Mouse (Mus musculus) cerebellum, adult 9-11 months (tissue): ENCODE measurements around the gene Ankrd60.
A peak's percentile ranks its signal among the peaks of the same experiment; 100 is the strongest.

Experiments used
- DNase-seq: peaks from one replicate; pipeline ENCODE4 v3.0.0; 2022

Gene Ankrd60

DNA sequence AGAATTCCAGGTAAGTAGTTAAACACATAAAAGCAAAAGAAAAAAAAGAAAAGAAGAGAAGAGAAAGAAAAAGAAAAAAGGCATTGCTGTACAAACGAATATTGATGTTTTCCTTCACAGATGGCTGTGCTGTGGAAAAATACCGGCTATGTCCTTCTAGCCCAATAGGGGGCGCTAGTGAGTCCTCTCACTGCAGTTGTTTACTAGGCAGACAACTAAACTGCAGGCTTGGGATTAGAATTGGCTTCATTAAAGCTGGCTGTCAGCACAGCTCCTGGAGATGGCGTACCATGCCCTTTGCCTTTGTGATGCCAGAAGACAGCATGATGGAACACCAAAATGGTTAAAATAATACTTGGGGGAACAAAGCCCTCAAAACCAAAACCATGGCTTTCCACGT lies 5.3 kb upstream of the Ankrd60 start:
- no peak for DNase-seq

DNA sequence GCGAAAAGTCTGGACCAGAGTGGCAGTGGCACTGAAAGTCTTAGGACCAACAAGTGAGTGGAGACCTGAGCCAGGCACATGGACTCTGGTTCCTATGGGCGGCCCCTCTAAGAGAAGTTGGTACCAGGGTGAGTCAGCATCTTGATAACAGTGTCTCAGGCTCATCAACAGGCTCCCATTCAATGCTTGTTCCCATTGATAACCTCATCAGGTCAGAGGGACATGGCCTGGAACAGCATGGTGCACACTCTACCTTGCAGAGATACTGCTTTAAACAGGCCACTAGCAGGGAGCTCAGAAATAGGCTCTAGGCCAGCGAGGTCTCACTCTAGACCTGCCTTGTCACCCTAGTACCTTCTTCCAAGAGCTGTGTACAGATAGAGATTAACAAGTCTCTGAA lies 4.7 kb upstream of the Ankrd60 start:
- DNase-seq, result no peak

DNA sequence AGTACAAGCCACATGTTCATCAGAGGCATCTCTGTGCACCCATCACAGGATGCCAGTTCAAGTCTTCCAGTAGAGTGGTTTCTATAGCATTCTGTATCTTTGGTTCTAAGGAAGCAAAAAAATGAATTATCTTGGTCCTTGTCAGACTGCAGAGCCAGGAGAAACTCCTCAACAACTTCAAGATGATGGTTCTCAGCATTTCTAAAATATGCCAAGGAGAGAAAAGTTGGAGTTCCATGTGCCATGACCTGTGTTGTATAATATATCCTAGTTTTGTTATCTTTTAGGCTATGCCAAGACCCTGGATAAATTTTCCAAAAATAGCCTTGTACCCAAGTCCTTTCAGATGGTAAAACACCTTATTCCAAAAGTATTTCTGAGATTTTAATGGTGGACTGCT lies 2.9 kb upstream of the Ankrd60 start:
- DNase-seq, result no peak

DNA sequence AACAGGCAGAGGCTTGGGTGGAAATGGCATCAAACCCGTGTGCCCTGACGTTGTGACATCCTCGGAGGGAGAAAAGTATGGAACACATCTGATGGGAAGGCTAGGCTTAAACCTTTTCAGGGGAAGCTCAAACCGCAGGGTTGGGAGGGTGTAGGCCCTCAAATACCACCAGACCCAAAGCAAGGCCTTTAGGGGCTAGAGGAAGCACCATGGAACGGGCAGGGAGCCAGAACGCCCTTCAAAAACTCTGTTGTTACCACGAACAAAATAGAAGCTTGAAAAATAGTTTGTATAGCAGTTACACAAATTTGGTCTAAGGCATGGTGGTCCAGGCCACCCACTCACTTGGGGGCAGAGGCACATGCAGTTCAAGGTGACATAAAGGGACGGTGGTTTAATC lies 430 bp upstream of the Ankrd60 start:
- no peak for DNase-seq

DNA sequence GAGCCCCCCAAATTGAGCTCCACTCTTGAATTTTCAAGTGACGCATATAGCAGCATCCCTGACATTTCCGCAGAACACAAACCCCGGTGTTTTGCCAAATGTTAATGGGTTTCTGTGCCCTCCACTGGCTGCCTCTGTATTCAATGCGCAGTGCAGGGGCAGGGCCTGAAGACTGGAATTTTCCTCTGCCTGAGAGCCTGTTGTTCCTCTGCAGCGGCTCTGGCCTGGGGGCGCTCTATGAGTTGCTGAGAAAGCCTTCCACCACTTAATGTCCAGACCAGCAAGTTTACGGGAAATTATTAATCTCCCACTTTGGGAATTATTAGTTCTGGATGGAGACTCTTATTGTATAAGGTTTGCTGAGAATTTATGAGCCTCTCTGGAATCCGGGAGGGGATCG lies 14.0 kb downstream of the Ankrd60 start:
- DNase-seq, result no peak

DNA sequence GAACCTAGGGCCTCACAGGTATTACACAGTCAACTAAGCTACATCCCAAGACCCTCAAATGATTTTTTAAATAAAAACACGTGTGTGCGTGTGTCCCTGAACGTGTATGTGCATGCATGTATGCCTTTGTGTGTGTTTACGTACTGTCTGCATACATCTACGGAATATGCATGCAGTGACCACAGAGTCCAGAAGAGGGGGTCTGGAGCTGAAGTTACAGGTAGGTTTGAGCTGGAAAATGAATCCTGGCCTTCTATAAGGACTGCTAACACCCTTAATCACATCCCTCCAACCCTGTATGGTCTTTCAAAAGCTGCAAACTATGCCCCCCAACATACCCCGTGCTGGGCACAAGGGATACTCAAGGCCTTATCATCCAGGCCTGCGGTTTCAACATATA lies 14.8 kb downstream of the Ankrd60 start:
- DNase-seq, result no peak

DNA sequence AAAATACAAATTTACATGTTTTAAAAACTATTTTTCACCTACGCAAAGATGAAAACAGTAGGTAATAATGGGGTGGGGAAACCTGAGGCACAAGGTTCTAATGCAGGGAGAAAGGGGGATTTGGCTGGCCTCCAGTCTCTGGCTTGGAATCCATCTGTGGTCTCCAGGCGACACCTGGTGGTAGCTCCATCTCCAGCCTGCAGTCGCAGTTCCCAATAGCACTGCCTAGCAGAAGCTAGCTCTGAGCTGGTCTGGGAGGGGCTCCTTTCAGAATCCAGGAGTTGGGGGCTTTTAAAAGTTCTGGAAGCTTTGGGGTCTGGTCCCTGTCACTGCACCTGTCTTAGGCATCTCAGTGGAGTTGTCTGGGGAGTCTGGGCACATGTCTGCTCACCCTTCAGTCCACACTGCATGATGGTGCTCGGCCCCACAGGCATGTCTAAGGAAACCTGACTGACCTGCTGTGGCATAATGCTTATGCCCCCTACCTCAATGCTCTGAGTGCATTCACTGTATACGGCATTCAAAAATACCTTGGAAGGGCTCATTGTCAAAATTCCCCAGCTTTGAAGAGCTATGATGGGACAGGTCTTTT lies 16.2 kb downstream of the Ankrd60 start:
- peak; percentile 17 for DNase-seq

DNA sequence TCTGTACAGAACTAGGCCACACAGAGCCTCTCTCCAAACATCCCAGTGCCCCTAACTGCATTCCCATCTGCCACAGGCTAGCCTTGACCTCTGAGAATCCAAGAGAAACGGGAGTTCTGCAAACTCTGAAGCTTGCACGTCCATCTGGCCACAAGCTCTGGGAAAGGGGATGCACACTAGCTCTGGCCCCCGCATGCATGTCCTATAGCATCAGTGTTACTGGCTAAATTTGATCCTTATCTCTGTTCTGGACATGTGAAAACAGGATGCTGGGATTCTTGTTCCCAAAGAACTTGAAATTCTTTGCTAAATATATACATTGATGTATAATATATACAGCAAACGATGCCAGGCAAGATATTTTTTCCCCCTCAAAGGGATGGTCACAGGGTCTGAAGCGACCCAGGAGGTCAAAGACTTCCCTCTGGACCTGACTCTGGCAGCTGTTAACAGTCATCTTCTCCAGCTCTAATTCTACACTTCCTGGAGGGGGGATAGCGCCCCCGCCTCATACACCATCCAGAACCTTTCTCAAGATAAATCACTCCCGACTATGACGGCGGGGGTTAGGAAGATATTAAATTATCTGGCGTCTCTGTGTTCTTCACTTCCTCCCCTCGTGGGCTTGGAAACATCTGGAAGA lies 19.3 kb downstream of the Ankrd60 start:
- no peak for DNase-seq

DNA sequence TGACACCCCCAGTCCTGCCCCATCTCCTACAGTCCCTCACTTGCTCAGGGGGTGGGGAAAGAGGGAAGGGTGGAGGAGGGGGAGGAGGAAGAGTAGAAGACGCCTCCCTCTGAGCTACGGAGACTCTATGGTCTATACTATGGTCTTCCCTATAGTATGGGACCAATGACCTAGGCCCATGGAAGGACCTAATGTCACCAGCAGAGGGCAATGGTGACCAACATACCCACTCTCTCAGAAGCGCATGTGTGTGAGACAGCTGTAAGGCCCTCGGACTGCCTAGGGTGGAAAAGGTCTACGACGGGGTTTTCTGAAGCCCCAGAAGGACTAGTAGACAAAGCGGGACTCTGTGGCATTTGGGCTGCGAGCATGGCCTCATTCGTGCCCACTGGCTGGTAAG lies 24.3 kb downstream of the Ankrd60 start:
- DNase-seq, result no peak

DNA sequence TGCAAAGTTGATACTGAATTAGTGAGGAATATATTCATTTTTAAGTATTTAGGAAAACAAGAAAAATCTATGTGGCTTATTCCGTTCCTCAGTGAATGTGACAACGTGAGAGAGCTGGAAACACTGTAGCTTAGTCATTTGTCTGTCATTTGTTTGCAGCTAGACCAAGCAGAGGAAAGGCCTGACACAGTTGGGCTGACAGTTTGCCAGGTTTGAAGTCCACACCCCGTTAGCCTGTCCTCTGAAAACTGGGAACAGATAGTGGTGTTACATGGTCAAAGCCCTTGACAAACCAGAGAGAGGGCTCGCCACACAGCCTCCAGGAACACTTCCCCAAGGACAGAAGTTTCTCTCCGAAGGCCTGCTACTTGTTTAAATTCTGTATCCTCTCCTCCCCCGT lies 27.5 kb downstream of the Ankrd60 start:
- no peak for DNase-seq

DNA sequence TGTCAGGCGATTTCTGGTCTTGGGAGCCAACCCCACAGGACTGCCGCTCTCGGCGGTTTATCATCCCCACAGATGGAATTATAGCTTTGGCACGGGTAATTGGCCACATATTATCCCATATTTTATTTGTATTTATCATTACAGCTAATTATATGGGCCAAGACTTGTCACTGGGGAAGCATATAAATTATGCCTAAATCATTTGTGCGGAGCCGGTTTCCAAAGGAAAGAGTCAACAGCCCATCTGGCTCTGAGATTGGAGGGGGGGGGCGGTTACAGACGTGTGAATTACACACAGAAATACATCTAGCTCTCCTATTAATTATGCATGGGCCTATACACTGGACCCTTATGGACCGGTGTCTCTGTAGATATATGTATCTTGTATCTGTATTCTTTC lies 28.9 kb downstream of the Ankrd60 start:
- no peak for DNase-seq

DNA sequence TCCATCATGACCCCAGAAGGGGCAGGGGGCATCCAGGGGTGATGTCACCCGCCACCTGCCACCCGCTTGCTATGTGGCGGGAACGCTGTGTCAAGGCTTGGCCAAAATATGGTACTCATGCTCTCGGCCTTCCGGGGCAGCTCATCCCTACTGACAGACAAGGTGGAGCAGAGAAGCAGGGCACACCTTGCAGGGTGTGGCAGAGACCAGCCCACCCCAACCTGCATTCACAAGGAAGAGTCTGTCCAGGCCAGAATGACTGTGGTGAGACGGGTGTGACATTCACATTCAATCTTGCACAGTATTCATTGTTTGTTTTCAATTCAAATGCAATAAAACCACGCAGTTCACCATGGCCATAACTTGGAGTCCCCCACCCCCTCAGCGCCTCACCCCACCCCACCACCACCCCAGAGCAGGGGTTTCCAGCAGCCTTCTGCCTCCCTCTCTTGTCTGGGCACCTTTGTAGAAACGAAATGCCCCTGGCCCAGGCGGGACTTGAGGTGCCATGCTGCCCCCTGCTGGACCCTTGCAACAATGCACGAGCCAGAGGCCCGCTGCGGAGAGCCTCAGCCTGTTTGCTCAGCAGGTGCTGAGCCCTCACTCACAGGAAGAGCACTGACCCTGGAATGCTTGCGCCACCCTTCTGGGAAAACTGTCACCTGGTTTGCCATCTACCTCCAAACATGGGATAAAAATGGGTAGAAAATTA lies 32.0 kb downstream of the Ankrd60 start:
- DNase-seq, result peak; percentile 46

DNA sequence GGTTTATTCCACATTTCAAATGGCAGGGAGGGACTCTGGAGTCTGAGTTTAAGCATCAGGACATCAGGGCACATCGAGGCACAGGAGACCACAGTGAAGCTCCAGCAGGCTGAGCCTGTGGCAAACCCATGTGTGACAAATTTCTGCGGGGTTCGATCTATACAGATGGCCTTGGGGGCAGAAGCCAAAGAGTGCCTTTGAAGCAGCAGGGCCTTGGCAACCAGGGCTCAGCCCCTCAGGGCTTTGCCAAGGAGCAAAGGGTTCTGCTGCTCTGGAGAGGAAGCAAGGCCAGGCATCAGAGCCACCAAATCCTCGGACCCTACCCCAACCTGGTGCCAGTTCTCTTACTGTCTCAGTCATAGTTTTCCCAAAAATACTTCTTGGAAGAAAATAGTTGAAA lies 35.4 kb downstream of the Ankrd60 start:
- no peak for DNase-seq

DNA sequence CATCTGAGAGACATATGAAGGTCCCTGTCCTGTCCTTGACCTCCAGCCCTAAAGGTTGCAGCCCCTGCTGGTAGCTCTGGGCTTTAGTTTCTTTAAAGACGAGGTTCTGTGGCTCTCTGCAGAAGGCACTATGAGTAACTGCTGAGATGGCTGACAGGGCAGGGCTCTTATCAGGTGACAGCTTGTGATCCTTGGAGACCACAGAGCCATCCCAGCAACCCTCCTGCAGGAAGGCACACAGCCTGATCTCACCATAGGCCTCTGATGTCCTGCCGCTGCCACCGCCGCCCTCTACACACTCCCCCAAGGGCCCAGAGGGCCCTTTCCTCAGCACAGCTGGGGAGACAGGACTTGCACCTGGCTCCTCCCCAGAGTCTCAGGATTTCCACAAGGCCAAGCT lies 36.4 kb downstream of the Ankrd60 start:
- no peak for DNase-seq

DNA sequence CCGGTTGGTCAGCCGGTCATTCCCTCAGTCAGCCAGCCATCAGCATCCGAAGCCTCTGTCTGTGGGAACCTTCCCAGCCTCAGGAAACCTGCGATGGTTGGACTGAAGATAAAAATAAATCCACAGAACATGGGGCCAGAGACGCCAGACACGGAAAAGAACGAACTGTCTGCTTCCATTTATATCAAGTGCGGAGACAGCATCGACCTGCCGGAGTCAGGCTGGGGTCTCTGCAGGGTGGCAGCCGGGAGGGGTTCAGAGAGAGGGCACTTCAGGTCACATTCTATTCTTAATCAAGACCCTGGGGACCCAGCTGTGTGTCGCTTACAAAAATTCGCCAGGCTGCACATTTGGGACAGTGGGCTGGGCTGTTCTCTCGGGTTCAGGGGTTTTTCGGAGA lies 38.4 kb downstream of the Ankrd60 start:
- no peak for DNase-seq

DNA sequence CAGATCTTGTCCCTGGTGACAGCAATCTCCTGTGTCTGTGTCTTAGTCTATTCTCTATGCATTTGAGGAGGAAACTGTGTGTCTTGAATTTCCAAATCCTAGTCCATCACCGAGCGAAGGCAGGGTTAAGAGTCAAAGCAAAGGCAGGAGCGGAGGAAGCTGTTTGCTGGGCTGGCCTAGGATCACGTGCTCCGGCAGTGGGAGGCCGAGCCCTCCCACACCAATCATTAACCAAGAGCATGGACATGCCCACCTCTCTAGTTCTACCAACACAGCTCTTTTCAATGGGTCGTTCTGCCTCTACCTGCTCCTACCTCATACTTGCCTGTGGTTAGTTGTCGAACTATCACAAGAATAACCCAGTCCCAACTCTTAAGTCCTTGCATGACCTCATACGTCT lies 42.3 kb downstream of the Ankrd60 start:
- DNase-seq, result no peak

DNA sequence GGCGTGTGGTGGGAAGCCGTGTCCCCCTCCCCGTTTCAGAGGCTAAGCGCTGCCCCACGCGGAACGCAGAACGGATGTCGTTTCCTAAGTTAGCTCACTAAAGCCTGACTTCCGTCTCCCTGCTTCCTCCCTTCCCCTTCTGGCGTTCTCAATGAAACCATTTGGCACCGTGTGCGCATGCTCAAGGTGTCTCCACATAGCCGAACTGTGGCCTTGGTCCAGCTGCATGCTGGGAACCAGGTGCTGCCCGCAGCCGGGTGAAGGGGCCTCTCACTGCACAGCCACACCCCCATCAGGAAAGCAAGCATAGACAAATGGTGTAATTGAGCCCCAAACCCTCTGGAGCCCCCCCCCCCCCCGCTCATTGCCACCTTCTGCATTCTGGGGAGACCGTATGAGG lies 42.8 kb downstream of the Ankrd60 start:
- peak; percentile 79 for DNase-seq

DNA sequence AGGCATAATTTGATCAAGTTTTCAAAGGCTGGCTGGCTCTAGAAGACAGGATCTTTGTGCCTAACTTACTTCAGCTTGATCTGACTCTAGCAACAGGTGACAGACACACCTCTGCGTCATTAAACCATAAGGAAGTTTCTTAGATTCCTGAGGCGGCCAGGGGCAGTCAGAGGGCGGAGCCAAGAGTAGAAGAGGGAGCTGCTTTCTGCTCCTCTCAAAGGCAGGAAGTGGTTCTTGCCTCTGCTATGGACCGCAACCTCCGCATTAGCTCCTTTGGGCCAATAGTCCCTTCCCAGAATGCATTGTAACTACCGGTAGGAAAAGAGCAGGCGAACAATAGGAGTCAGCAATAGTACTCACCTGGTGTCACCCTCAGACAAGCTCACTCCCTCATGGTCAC lies 43.6 kb downstream of the Ankrd60 start:
- no peak for DNase-seq

DNA sequence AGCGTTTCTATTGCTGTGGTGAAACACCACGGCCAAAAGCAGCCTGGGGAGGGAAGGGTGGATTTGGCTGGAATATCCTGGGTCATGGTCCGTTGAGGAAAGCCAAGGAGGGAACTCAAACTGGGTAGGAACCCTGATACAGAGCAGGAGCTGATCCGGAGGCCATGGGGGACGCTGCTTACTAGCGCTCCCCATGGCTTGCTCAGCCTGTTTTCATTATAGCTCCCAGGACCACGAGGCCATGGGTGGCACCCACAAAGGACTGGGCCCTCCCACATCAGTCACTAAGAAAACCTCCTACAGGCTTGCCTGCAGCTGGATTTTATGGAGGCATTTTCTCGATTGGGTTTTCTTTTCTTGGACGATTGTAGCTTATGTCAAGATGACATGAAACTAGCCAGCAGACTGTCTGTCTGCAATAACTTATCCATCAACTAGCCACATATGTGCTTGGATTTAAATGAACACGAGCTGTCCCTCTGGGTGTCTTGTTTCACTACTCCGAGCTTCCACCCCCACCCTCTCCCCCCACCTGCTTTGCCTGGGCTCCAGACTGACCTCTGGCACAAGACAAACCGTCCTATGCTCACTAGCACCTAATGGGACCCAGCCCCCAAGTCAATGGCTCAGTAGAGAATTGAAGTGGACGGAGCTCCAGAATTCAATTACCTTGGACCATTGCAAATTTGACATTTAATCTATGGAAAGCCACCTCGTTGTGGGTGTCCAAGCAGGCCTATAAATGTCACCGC lies 45.3 kb downstream of the Ankrd60 start:
- no peak for DNase-seq

DNA sequence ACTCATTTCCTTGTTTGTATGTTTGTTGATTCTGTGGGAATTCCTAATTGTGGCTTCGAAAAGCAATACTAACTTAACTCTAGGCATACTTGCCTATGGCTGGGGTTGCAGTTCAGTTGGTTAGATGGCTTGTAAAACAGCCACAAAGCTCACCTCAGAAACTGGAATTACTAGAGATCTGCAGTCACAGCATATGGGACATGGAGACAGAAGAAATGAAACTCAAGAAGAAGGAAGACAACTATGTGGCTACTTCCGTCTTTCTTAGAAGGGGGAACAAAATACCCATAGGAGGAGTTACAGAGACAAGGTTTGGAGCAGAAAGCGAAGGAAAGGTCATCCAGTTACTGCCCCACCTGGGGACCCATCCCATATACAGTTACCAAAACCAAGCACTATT lies 49.7 kb downstream of the Ankrd60 start:
- no peak for DNase-seq

DNA sequence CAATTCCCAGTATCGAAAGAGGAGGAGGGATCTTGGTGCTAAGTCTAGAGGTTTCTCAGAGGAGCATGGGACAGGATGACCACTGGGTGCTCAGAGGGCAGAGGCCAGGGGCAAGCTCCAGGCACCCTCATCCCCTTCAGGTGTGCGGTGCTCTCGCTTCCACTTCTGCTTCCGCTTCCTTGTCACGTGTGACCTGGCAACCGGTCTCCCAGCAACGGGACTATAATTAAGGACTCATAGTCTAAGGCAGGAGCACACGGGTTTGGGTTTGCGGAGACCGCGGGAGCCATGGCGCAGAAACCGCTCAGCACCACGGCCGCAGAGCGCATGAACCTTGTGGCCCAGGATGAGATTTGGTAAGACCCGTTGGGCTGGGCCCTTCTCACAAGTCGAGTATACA lies 55.8 kb downstream of the Ankrd60 start, which contains the start of gene 1700021F07Rik:
Gene 1700021F07Rik (plus strand): TSS at position 211 of the 400 bp plus-strand sequence.
- DNase-seq, result no peak
